Mouse (Mus musculus): ENCODE data around the gene Nsun6. TPM values are rescaled to one million over a fixed set of nuclear protein-coding genes. Genes with fewer than 3 reads are reported as not detected.

Nsun6 gene
- polyA plus RNA-seq, 1 experiment from 2014 or later: 14.0 TPM

GRCm38 (mm10) chr2:15063815-15064214 is 8.9 kb upstream of the Nsun6 start:
- Histone ChIP-seq H3K4me1 (ENCODE audit: control insufficient read depth, insufficient read depth, low read length) (peaks cover 5% of the 10 kb centered on the region; the same call in 1 of the 2 replicates), H3K9ac (replicated peaks; ENCODE audit: low read length) (no peak overlapping the region), H3K27me3 (ENCODE audit: control insufficient read depth, insufficient read depth, low read length) (no peaks in the 10 kb centered on the region), H3K27ac (replicated peaks; ENCODE audit: low read depth, low read length) (no peak overlapping the region), H3K36me3 (ENCODE audit: control insufficient read depth, insufficient read depth, low read length) (peaks cover 10% of the 10 kb centered on the region), H3K4me3 (replicated peaks; ENCODE audit: low read depth, low read length) (no peak overlapping the region), H3K4me2 (ENCODE audit: low read length) (no peak overlapping the region), H3K9me3 (ENCODE audit: control insufficient read depth, low read length) (no peaks in the 10 kb centered on the region)
- WGBS: 89% methylated on average over 1 of the region's 1 CpGs
- DNase-seq: no peak
- ATAC-seq (ENCODE audit: low FRiP score, low TSS enrichment): no peak

- no peak overlapping the region for H3K4me3 ChIP-seq (replicated peaks; ENCODE audit: low read depth, low read length)
- peaks cover 17% of the 10 kb centered on the region for H3K4me1 ChIP-seq (ENCODE audit: control insufficient read depth, insufficient read depth, low read length)
- no peak overlapping the region for H3K27ac ChIP-seq (replicated peaks; ENCODE audit: low read depth, low read length)
- no peak for ATAC-seq (ENCODE audit: low FRiP score, low TSS enrichment)
- 84% methylated on average over 3 of the region's 3 CpGs for WGBS
- no peak overlapping the region for H3K9ac ChIP-seq (replicated peaks; ENCODE audit: low read length)
- no peak for DNase-seq
- no peaks in the 10 kb centered on the region for H3K36me3 ChIP-seq (ENCODE audit: control insufficient read depth, insufficient read depth, low read length)
- no peaks in the 10 kb centered on the region for H3K9me3 ChIP-seq (ENCODE audit: control insufficient read depth, low read length)
- H3K27me3 ChIP-seq (ENCODE audit: control insufficient read depth, insufficient read depth, low read length): no peaks in the 10 kb centered on the region
- no peak overlapping the region for H3K4me2 ChIP-seq (ENCODE audit: low read length)
Observed at GRCm38 (mm10) chr2:15060856-15061255, 6.0 kb upstream of the Nsun6 start.

- no peaks in the 10 kb centered on the region for H3K9me3 ChIP-seq (ENCODE audit: control insufficient read depth, low read length)
- WGBS: 85% methylated on average over 5 of the region's 5 CpGs
- H3K27me3 ChIP-seq (ENCODE audit: control insufficient read depth, insufficient read depth, low read length): no peaks in the 10 kb centered on the region
- no peak for ATAC-seq (ENCODE audit: low FRiP score, low TSS enrichment)
- H3K4me2 ChIP-seq (ENCODE audit: low read length): no peak overlapping the region
- no peak overlapping the region for H3K4me3 ChIP-seq (replicated peaks; ENCODE audit: low read depth, low read length)
- peaks cover 12% of the 10 kb centered on the region for H3K4me1 ChIP-seq (ENCODE audit: control insufficient read depth, insufficient read depth, low read length)
- no peak overlapping the region for H3K27ac ChIP-seq (replicated peaks; ENCODE audit: low read depth, low read length)
- DNase-seq: no peak
- no peaks in the 10 kb centered on the region for H3K36me3 ChIP-seq (ENCODE audit: control insufficient read depth, insufficient read depth, low read length)
- H3K9ac ChIP-seq (replicated peaks; ENCODE audit: low read length): no peak overlapping the region
Observed at GRCm38 (mm10) chr2:15058227-15058626, 3.4 kb upstream of the Nsun6 start.

- Histone ChIP-seq H3K27ac (replicated peaks; ENCODE audit: low read depth, low read length) (peak overlapping the region; percentile 98), H3K36me3 (ENCODE audit: control insufficient read depth, insufficient read depth, low read length) (no peaks in the 10 kb centered on the region), H3K9me3 (ENCODE audit: control insufficient read depth, low read length) (no peaks in the 10 kb centered on the region), H3K4me2 (ENCODE audit: low read length) (peak overlapping the region; percentile 76), H3K27me3 (ENCODE audit: control insufficient read depth, insufficient read depth, low read length) (no peaks in the 10 kb centered on the region), H3K9ac (replicated peaks; ENCODE audit: low read length) (peak overlapping the region; percentile 98), H3K4me1 (ENCODE audit: control insufficient read depth, insufficient read depth, low read length) (peaks cover 12% of the 10 kb centered on the region), H3K4me3 (replicated peaks; ENCODE audit: low read depth, low read length) (peak overlapping the region; percentile 92)
- 0% methylated on average over 15 of the region's 15 CpGs for WGBS
- no peak for ATAC-seq (ENCODE audit: low FRiP score, low TSS enrichment)
- peak; percentile 66 for DNase-seq
Observed at GRCm38 (mm10) chr2:15055741-15056151, 877 bp upstream of the Nsun6 start.

- Histone ChIP-seq H3K27me3 (ENCODE audit: control insufficient read depth, insufficient read depth, low read length) (no peaks in the 10 kb centered on the region), H3K4me2 (ENCODE audit: low read length) (peak overlapping the region; percentile 76), H3K9ac (replicated peaks; ENCODE audit: low read length) (peak overlapping the region; percentile 98), H3K4me3 (replicated peaks; ENCODE audit: low read depth, low read length) (peak overlapping the region; percentile 92), H3K4me1 (ENCODE audit: control insufficient read depth, insufficient read depth, low read length) (peaks cover 12% of the 10 kb centered on the region), H3K9me3 (ENCODE audit: control insufficient read depth, low read length) (no peaks in the 10 kb centered on the region), H3K27ac (replicated peaks; ENCODE audit: low read depth, low read length) (peak overlapping the region; percentile 98), H3K36me3 (ENCODE audit: control insufficient read depth, insufficient read depth, low read length) (no peaks in the 10 kb centered on the region)
- ATAC-seq (ENCODE audit: low FRiP score, low TSS enrichment): peak; percentile 21
- no peak for DNase-seq
- 22% methylated on average over 10 of the region's 10 CpGs for WGBS
Observed at GRCm38 (mm10) chr2:15054496-15054895, 373 bp downstream of the Nsun6 start.

- ATAC-seq (ENCODE audit: low FRiP score, low TSS enrichment) (peak; percentile 98), DNase-seq (peak; percentile 97)
- Histone ChIP-seq H3K9ac (replicated peaks; ENCODE audit: low read length) (peak within 1 kb of the TSS; percentile 66), H3K27me3 (ENCODE audit: control insufficient read depth, insufficient read depth, low read length) (no peaks in the 10 kb centered on the region), H3K27ac (replicated peaks; ENCODE audit: low read depth, low read length) (peak within 1 kb of the TSS; percentile 61), H3K4me3 (replicated peaks; ENCODE audit: low read depth, low read length) (peak within 1 kb of the TSS; percentile 60), H3K4me2 (ENCODE audit: low read length) (peak within 1 kb of the TSS; percentile 66), H3K36me3 (ENCODE audit: control insufficient read depth, insufficient read depth, low read length) (no peaks in the 10 kb centered on the region), H3K4me1 (ENCODE audit: control insufficient read depth, insufficient read depth, low read length) (peaks cover 6% of the 10 kb centered on the region; the same call in 1 of the 2 replicates), H3K9me3 (ENCODE audit: control insufficient read depth, low read length) (no peaks in the 10 kb centered on the region)
- 9% methylated on average over 20 of the region's 20 CpGs for WGBS
Observed at GRCm38 (mm10) chr2:15049117-15049873, 5.6 kb downstream of the Nsun6 start, which contains the start of gene Arl5b. Arl5b (plus strand) TSS chr2:15049395.

- H3K36me3 ChIP-seq (ENCODE audit: control insufficient read depth, insufficient read depth, low read length): peaks cover 17% of the 10 kb centered on the region; the same call in 1 of the 2 replicates
- ATAC-seq (ENCODE audit: low FRiP score, low TSS enrichment): no peak
Observed at GRCm38 (mm10) chr2:15040326-15040725, 14.5 kb downstream of the Nsun6 start.

GRCm38 (mm10) chr2:15038705-15039104 is 16.2 kb downstream of the Nsun6 start:
- WGBS: 94% methylated on average over 6 of the region's 6 CpGs
- no peak overlapping the region for H3K4me2 ChIP-seq (ENCODE audit: low read length)
- no peaks in the 10 kb centered on the region for H3K27me3 ChIP-seq (ENCODE audit: control insufficient read depth, insufficient read depth, low read length)
- peaks cover 17% of the 10 kb centered on the region; the same call in 1 of the 2 replicates for H3K36me3 ChIP-seq (ENCODE audit: control insufficient read depth, insufficient read depth, low read length)
- no peaks in the 10 kb centered on the region for H3K9me3 ChIP-seq (ENCODE audit: control insufficient read depth, low read length)
- no peak for DNase-seq
- H3K4me3 ChIP-seq (replicated peaks; ENCODE audit: low read depth, low read length): no peak overlapping the region
- no peak for ATAC-seq (ENCODE audit: low FRiP score, low TSS enrichment)
- no peak overlapping the region for H3K9ac ChIP-seq (replicated peaks; ENCODE audit: low read length)
- H3K27ac ChIP-seq (replicated peaks; ENCODE audit: low read depth, low read length): no peak overlapping the region
- no peaks in the 10 kb centered on the region for H3K4me1 ChIP-seq (ENCODE audit: control insufficient read depth, insufficient read depth, low read length)

More at GRCm38 (mm10) chr2:15040326-15040725, 14.5 kb downstream of the Nsun6 start:
- no peak overlapping the region for H3K4me3 ChIP-seq (replicated peaks; ENCODE audit: low read depth, low read length)
- H3K27ac ChIP-seq (replicated peaks; ENCODE audit: low read depth, low read length): no peak overlapping the region
- H3K4me1 ChIP-seq (ENCODE audit: control insufficient read depth, insufficient read depth, low read length): no peaks in the 10 kb centered on the region
- H3K4me2 ChIP-seq (ENCODE audit: low read length): no peak overlapping the region
- no peaks in the 10 kb centered on the region for H3K27me3 ChIP-seq (ENCODE audit: control insufficient read depth, insufficient read depth, low read length)
- H3K9me3 ChIP-seq (ENCODE audit: control insufficient read depth, low read length): no peaks in the 10 kb centered on the region
- 58% methylated on average over 5 of the region's 5 CpGs for WGBS
- no peak overlapping the region for H3K9ac ChIP-seq (replicated peaks; ENCODE audit: low read length)
- peak; percentile 36 for DNase-seq

GRCm38 (mm10) chr2:15027816-15028215 is 27.1 kb downstream of the Nsun6 start:
- Histone ChIP-seq H3K36me3 (ENCODE audit: control insufficient read depth, insufficient read depth, low read length) (peaks cover 12% of the 10 kb centered on the region; the same call in 1 of the 2 replicates), H3K4me2 (ENCODE audit: low read length) (no peak overlapping the region), H3K4me3 (replicated peaks; ENCODE audit: low read depth, low read length) (no peak overlapping the region), H3K9me3 (ENCODE audit: control insufficient read depth, low read length) (no peaks in the 10 kb centered on the region), H3K9ac (replicated peaks; ENCODE audit: low read length) (no peak overlapping the region), H3K4me1 (ENCODE audit: control insufficient read depth, insufficient read depth, low read length) (no peaks in the 10 kb centered on the region), H3K27me3 (ENCODE audit: control insufficient read depth, insufficient read depth, low read length) (no peaks in the 10 kb centered on the region), H3K27ac (replicated peaks; ENCODE audit: low read depth, low read length) (no peak overlapping the region)
- ATAC-seq (ENCODE audit: low FRiP score, low TSS enrichment) (no peak), DNase-seq (no peak)
- WGBS: 82% methylated on average over 1 of the region's 1 CpGs
